Comparison of ENCODE assay signal across 13 mouse cellular contexts in the genomic region with DNA sequence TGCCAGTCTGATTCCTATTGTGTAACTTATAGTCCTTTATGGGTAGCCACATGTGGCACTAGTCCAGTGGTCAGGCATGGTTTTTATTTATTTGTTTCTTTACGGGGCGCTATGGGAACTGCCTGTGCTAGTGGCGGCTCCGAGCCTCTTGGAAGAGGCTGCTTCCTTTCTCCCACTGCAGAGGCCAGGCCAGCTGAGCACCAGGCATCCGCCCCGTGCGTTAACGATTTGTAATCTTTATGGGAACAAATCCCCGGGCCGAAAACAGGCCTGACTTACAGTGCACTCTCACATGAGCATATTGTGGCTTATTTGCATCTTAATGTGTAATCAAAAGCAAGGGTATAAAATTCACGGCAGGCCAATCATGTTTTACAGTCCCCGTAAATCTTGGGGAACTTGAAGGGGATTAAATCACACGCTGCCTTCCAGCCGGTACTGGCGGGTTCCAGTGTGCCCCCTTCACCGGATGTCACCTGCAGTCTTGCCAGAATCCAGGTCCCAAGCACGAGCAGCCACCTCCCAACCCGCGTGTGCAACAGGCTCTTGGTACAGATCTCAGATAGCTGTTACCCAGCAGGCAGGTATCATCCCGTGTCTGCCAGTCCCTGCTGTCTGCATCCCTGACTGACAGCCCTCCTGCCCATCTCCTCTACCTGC.
A peak's percentile ranks its signal among the peaks of the same experiment; 100 is the strongest.
DNase-seq lines count a peak whose midpoint lies in the region; ATAC-seq and TF ChIP-seq lines count a peak whose summit lies in the region.
"Had no signal": no experiment of that assay in that cellular context is flagged by ENCODE, and none has a peak within 500 bp of the region (broad histone marks: within the 10 kb centered on the region; RNA-seq: fewer than 3 reads in every experiment).

No protein-coding gene starts in this region.

- WGBS in limb, embryonic 13.5 days, result 17% methylated on average over 20 of the region's 20 CpGs

- no peaks in the 10 kb centered on the region for H3K9me3 ChIP-seq in limb, embryonic 13.5 days

- DNase-seq in kidney, adult 11 months, result peak; percentile 24
- DNase-seq in kidney, postnatal 14 days, result no peak
- peak; percentile 62 for DNase-seq in brain, embryonic 14.5 days (ENCODE audit: low read depth)
- peak; percentile 19 for DNase-seq in kidney, adult 9 months
- no peak for DNase-seq in adrenal gland, postnatal 10 days
- no peak for DNase-seq in left cerebral cortex, adult 2 months (ENCODE audit: extremely low spot score in 1 of 2, low spot score in 2 of 2)
- DNase-seq: cerebellum, postnatal 10 days; heart, postnatal 10 days; lung, adult 18-20 months; right cerebral cortex, postnatal 4 days; thymus, postnatal 14 days had no signal

- H3K9ac ChIP-seq in limb, embryonic 13.5 days, result no peak overlapping the region

- no peak overlapping the region for H3K27ac ChIP-seq in limb, embryonic 13.5 days
- no peak overlapping the region for H3K27ac ChIP-seq in left cerebral cortex, adult 2 months

- peak; percentile 40; the same call in 1 of the 2 replicates for ATAC-seq in limb, embryonic 13.5 days (ENCODE audit: low FRiP score, low read depth)
- ATAC-seq: CD4-positive, CD25-positive, alpha-beta regulatory T cell, adult 4 months had no signal

- TF ChIP-seq CTCF in brain, embryonic 14.5 days (IDR thresholded peaks at IDR 0.05; ENCODE audit: borderline replicate concordance, extremely low read depth, insufficient read depth, insufficient read length), result no peak
- TF ChIP-seq CTCF in left cerebral cortex, adult 2 months (IDR thresholded peaks at IDR 0.05), result no peak

- no peaks in the 10 kb centered on the region for H3K36me3 ChIP-seq in limb, embryonic 13.5 days

- intact Hi-C loops in left cerebral cortex, adult 2 months (cut with DNase I), result no loop called here

- TF ChIP-seq POLR2A in brain, embryonic 14.5 days (IDR thresholded peaks at IDR 0.05; ENCODE audit: borderline replicate concordance, extremely low read depth, insufficient read depth, insufficient read length, poor library complexity, severe bottlenecking), result no peak

- H3K4me1 ChIP-seq in limb, embryonic 13.5 days, result peaks cover 18% of the 10 kb centered on the region

- H3K4me2 ChIP-seq in limb, embryonic 13.5 days (replicated peaks), result peak overlapping the region; percentile 31; the same call in 1 of the 2 replicates

- peaks cover 65% of the 10 kb centered on the region for H3K27me3 ChIP-seq in limb, embryonic 13.5 days

- H3K4me3 ChIP-seq in limb, embryonic 13.5 days, result no peak overlapping the region
- no peak overlapping the region for H3K4me3 ChIP-seq in left cerebral cortex, adult 2 months

Comparison
In these comparisons a context has a peak if more than half of its experiments do, and no peak if none do; other contexts are left out.
1. DNase-seq: peak in kidney, adult 11 months (single experiment), brain, embryonic 14.5 days (single experiment) and kidney, adult 9 months (single experiment); none in kidney, postnatal 14 days (single experiment), adrenal gland, postnatal 10 days (single experiment) and left cerebral cortex, adult 2 months (0 of 2).